In the genomic region with DNA sequence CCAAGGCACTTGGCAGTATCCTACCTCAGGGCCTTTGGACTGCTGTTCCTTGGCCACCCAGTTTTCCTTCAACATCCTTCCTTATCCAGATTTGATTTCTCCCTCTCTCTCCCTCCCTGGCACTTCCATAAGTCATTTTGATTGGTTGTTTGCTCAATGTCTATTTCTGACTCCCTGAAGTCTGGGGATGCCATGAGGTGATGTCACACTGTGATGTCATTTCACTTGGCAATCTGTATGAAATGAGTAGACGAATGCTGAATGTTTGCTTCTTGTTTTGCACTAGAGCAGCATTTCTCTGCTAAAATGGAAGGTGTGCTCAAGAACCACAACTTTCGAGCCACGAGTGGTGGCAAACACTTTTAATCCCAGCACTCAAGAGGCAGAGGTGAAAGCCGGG, we compare ENCODE assay signal across 10 mouse cellular contexts. TPM values are rescaled to one million over a fixed set of nuclear protein-coding genes. Genes with fewer than 3 reads are reported as not detected.
"Had no signal": no experiment of that assay in that cellular context is flagged by ENCODE, and none has a peak within 500 bp of the region (broad histone marks: within the 10 kb centered on the region; RNA-seq: fewer than 3 reads in every experiment).

No protein-coding gene starts in this region.

- H3K36me3 ChIP-seq: limb, embryonic 13.5 days; midbrain, embryonic 10.5 days; neural tube, embryonic 12.5 days had no signal

- H3K4me2 ChIP-seq: neural tube, embryonic 12.5 days had no signal

- H3K9me3 ChIP-seq: limb, embryonic 13.5 days; midbrain, embryonic 10.5 days; neural tube, embryonic 12.5 days had no signal

- H3K27ac ChIP-seq: limb, embryonic 13.5 days; liver, embryonic 14.5 days; midbrain, embryonic 10.5 days; neural tube, embryonic 12.5 days; stomach, postnatal 0 days had no signal

- DNase-seq: layer of hippocampus, adult 9-11 months; left cerebral cortex, postnatal 4 days; midbrain, embryonic 14.5 days; thymus, postnatal 4 days had no signal

- H3K9ac ChIP-seq: limb, embryonic 13.5 days; liver, embryonic 14.5 days; neural tube, embryonic 12.5 days had no signal

- H3K4me3 ChIP-seq: midbrain, embryonic 10.5 days; neural tube, embryonic 12.5 days had no signal

RNA-seq across cellular contexts. Expression of a gene that starts 1.4 kb away (rescaled TPM):
- total RNA-seq: neutrophil, adult 5-6 weeks had no signal
- polyA plus RNA-seq: midbrain, embryonic 14.5 days had no signal
